Mouse (Mus musculus): Measurements from ENCODE around the gene Pros1. TPM values are rescaled to one million over a fixed set of nuclear protein-coding genes. Genes with fewer than 3 reads are reported as not detected.

The Pros1 gene
- 23.5 and 28.0 TPM in 2 replicates for polyA plus RNA-seq (2015; fragmentation: Nextera tagmentation; extraction: Ambion mirVana)

- Histone ChIP-seq H3K4me1 (replicated peaks) (no peaks in the 10 kb centered on the region), H3K27me3 (replicated peaks) (no peaks in the 10 kb centered on the region), H3K9me3 (no peaks in the 10 kb centered on the region), H3K36me3 (no peaks in the 10 kb centered on the region), H3K9ac (peak within 1 kb of the TSS; percentile 73), H3K4me2 (replicated peaks) (peak within 1 kb of the TSS; percentile 87), H3K4me3 (replicated peaks) (peak within 1 kb of the TSS; percentile 55), H3K27ac (peak within 1 kb of the TSS; percentile 59; the same call in 1 of the 2 replicates)
- peak; percentile 97 for ATAC-seq
- WGBS, result 2% methylated on average over 41 of the region's 42 CpGs
Observed at GRCm38 (mm10) chr16:62854191-62855068, at the start of gene Pros1. Gene Pros1, plus strand, starts transcription at chr16:62854307.

- H3K4me1 ChIP-seq (replicated peaks), result no peaks in the 10 kb centered on the region
- H3K4me2 ChIP-seq (replicated peaks), result no peak overlapping the region
- no peaks in the 10 kb centered on the region for H3K36me3 ChIP-seq
- H3K9ac ChIP-seq, result no peak overlapping the region
- 88% methylated on average over 3 of the region's 3 CpGs for WGBS
- no peak overlapping the region for H3K4me3 ChIP-seq (replicated peaks)
- H3K27ac ChIP-seq, result no peak overlapping the region
- no peaks in the 10 kb centered on the region for H3K27me3 ChIP-seq (replicated peaks)
- ATAC-seq, result no peak
- H3K9me3 ChIP-seq, result no peaks in the 10 kb centered on the region
Observed at GRCm38 (mm10) chr16:62804621-62805020, 49.5 kb upstream of the Pros1 start.

- Histone ChIP-seq H3K9me3 (no peaks in the 10 kb centered on the region), H3K36me3 (no peaks in the 10 kb centered on the region), H3K9ac (no peak overlapping the region), H3K4me3 (replicated peaks) (no peak overlapping the region), H3K27me3 (replicated peaks) (no peaks in the 10 kb centered on the region), H3K27ac (no peak overlapping the region; the same call in 1 of the 2 replicates), H3K4me1 (replicated peaks) (no peaks in the 10 kb centered on the region), H3K4me2 (replicated peaks) (0 out of 2 replicates have a peak overlapping the region, but pooled peaks have one; percentile 3)
- 68% methylated on average over 8 of the region's 8 CpGs for WGBS
- peak; percentile 90 for ATAC-seq
Observed at GRCm38 (mm10) chr16:62807249-62807979, 46.7 kb upstream of the Pros1 start.

GRCm38 (mm10) chr16:62810855-62811254 is 43.3 kb upstream of the Pros1 start:
- H3K4me3 ChIP-seq (replicated peaks), result no peak overlapping the region
- H3K4me1 ChIP-seq (replicated peaks), result no peaks in the 10 kb centered on the region; the same call in 1 of the 2 replicates
- H3K9me3 ChIP-seq, result no peaks in the 10 kb centered on the region
- H3K4me2 ChIP-seq (replicated peaks), result no peak overlapping the region
- H3K27me3 ChIP-seq (replicated peaks), result no peaks in the 10 kb centered on the region
- no peak overlapping the region for H3K9ac ChIP-seq
- H3K27ac ChIP-seq, result no peak overlapping the region
- 86% methylated on average over 4 of the region's 4 CpGs for WGBS
- no peaks in the 10 kb centered on the region for H3K36me3 ChIP-seq
- ATAC-seq, result no peak

- no peak overlapping the region for H3K4me2 ChIP-seq (replicated peaks)
- no peak overlapping the region for H3K4me3 ChIP-seq (replicated peaks)
- no peaks in the 10 kb centered on the region; the same call in 1 of the 2 replicates for H3K4me1 ChIP-seq (replicated peaks)
- no peak overlapping the region for H3K9ac ChIP-seq
- H3K36me3 ChIP-seq, result no peaks in the 10 kb centered on the region
- H3K27me3 ChIP-seq (replicated peaks), result no peaks in the 10 kb centered on the region
- no peak overlapping the region for H3K27ac ChIP-seq
- 82% methylated on average over 5 of the region's 5 CpGs for WGBS
- no peaks in the 10 kb centered on the region for H3K9me3 ChIP-seq
- ATAC-seq, result no peak
Observed at GRCm38 (mm10) chr16:62813790-62814189, 40.3 kb upstream of the Pros1 start.

GRCm38 (mm10) chr16:62814491-62814890 is 39.6 kb upstream of the Pros1 start, which contains the start of gene Stx19:
Gene Stx19, plus strand, starts transcription at chr16:62814676.
- Histone ChIP-seq H3K4me3 (replicated peaks) (no peak within 1 kb of the TSS), H3K9ac (no peak within 1 kb of the TSS), H3K27me3 (replicated peaks) (no peaks in the 10 kb centered on the region), H3K27ac (no peak within 1 kb of the TSS), H3K4me1 (replicated peaks) (no peaks in the 10 kb centered on the region; the same call in 1 of the 2 replicates), H3K36me3 (no peaks in the 10 kb centered on the region), H3K9me3 (no peaks in the 10 kb centered on the region), H3K4me2 (replicated peaks) (no peak within 1 kb of the TSS)
- peak; percentile 94 for ATAC-seq
- WGBS, result 46% methylated on average over 5 of the region's 5 CpGs

GRCm38 (mm10) chr16:62822472-62822871 is 31.6 kb upstream of the Pros1 start:
- ATAC-seq, result no peak
- Histone ChIP-seq H3K4me3 (replicated peaks) (no peak overlapping the region), H3K9me3 (no peaks in the 10 kb centered on the region), H3K27me3 (replicated peaks) (no peaks in the 10 kb centered on the region), H3K4me2 (replicated peaks) (no peak overlapping the region), H3K9ac (no peak overlapping the region), H3K4me1 (replicated peaks) (no peaks in the 10 kb centered on the region), H3K27ac (no peak overlapping the region), H3K36me3 (no peaks in the 10 kb centered on the region)
- WGBS, result 96% methylated on average over 6 of the region's 6 CpGs

GRCm38 (mm10) chr16:62826156-62827001 is 27.7 kb upstream of the Pros1 start:
- H3K4me1 ChIP-seq (replicated peaks), result no peaks in the 10 kb centered on the region
- ATAC-seq, result 0 out of 2 replicates have a peak, but pooled peaks have one; percentile 23
- no peak overlapping the region for H3K4me2 ChIP-seq (replicated peaks)
- no peaks in the 10 kb centered on the region for H3K27me3 ChIP-seq (replicated peaks)
- 74% methylated on average over 12 of the region's 12 CpGs for WGBS
- no peak overlapping the region for H3K4me3 ChIP-seq (replicated peaks)
- no peak overlapping the region for H3K27ac ChIP-seq
- H3K9ac ChIP-seq, result no peak overlapping the region
- H3K36me3 ChIP-seq, result no peaks in the 10 kb centered on the region
- H3K9me3 ChIP-seq, result no peaks in the 10 kb centered on the region

GRCm38 (mm10) chr16:62832027-62832426 is 22.1 kb upstream of the Pros1 start:
- Histone ChIP-seq H3K4me1 (replicated peaks) (no peaks in the 10 kb centered on the region), H3K4me3 (replicated peaks) (no peak overlapping the region), H3K9ac (no peak overlapping the region), H3K9me3 (no peaks in the 10 kb centered on the region), H3K36me3 (no peaks in the 10 kb centered on the region), H3K27me3 (replicated peaks) (no peaks in the 10 kb centered on the region), H3K4me2 (replicated peaks) (no peak overlapping the region), H3K27ac (no peak overlapping the region)
- no peak for ATAC-seq
- 65% methylated on average over 2 of the region's 2 CpGs for WGBS

- H3K27me3 ChIP-seq (replicated peaks), result no peaks in the 10 kb centered on the region
- ATAC-seq, result peak; percentile 65
- 13% methylated on average over 4 of the region's 4 CpGs for WGBS
- H3K9me3 ChIP-seq, result no peaks in the 10 kb centered on the region
- no peak overlapping the region for H3K27ac ChIP-seq
- no peaks in the 10 kb centered on the region for H3K4me1 ChIP-seq (replicated peaks)
- no peak overlapping the region for H3K4me2 ChIP-seq (replicated peaks)
- no peak overlapping the region for H3K4me3 ChIP-seq (replicated peaks)
- H3K36me3 ChIP-seq, result no peaks in the 10 kb centered on the region
- H3K9ac ChIP-seq, result no peak overlapping the region
Observed at GRCm38 (mm10) chr16:62832481-62832880, 21.6 kb upstream of the Pros1 start.

GRCm38 (mm10) chr16:62834016-62834735 is 19.9 kb upstream of the Pros1 start:
- Histone ChIP-seq H3K27me3 (replicated peaks) (no peaks in the 10 kb centered on the region), H3K4me1 (replicated peaks) (no peaks in the 10 kb centered on the region), H3K9me3 (no peaks in the 10 kb centered on the region), H3K36me3 (no peaks in the 10 kb centered on the region), H3K4me2 (replicated peaks) (no peak overlapping the region), H3K4me3 (replicated peaks) (no peak overlapping the region), H3K9ac (no peak overlapping the region), H3K27ac (no peak overlapping the region)
- ATAC-seq, result no peak
- 37% methylated on average over 3 of the region's 3 CpGs for WGBS

All from intestine, embryonic 15.5 days (tissue).